Mouse (Mus musculus) forelimb bud, embryonic 11.5 days (tissue): Measurements from ENCODE around the gene Prkar2b.

Source experiments
- DNase-seq: peaks from one replicate; pipeline ENCODE4 v3.0.0-alpha.2; 2012; ENCODE audit warnings: low read depth, low spot score

The Prkar2b gene

GRCm38 (mm10) chr12:31924135-31924534 lies 137.0 kb downstream of the Prkar2b start:
- no peak for DNase-seq

GRCm38 (mm10) chr12:31920464-31921405 lies 140.4 kb downstream of the Prkar2b start:
- no peak for DNase-seq

GRCm38 (mm10) chr12:31917245-31917644 lies 143.9 kb downstream of the Prkar2b start:
- no peak for DNase-seq

GRCm38 (mm10) chr12:31916691-31917090 lies 144.4 kb downstream of the Prkar2b start:
- DNase-seq = no peak

- no peak for DNase-seq
These were observed 147.5 kb downstream of the Prkar2b start for GRCm38 (mm10) chr12:31913614-31914013.

- DNase-seq = no peak
These were observed 148.0 kb downstream of the Prkar2b start for GRCm38 (mm10) chr12:31912966-31913551.
